Mouse (Mus musculus): Measurements from ENCODE around the gene Tnks2.

Tnks2 gene

GRCm38 (mm10) chr19:36897778-36898177 lies 63.7 kb downstream of the Tnks2 start:
- peak; percentile 62 for DNase-seq (ENCODE audit: low read depth)

- no peak for DNase-seq (ENCODE audit: low read depth)
Observed at GRCm38 (mm10) chr19:36903377-36903776, 69.3 kb downstream of the Tnks2 start.

- DNase-seq (ENCODE audit: low read depth), result peak; percentile 35
Observed at GRCm38 (mm10) chr19:36904211-36905007, 70.4 kb downstream of the Tnks2 start.

GRCm38 (mm10) chr19:36909150-36909549 lies 75.1 kb downstream of the Tnks2 start:
- DNase-seq (ENCODE audit: low read depth), result no peak

GRCm38 (mm10) chr19:36909676-36910292 lies 75.8 kb downstream of the Tnks2 start:
- peak; percentile 85 for DNase-seq (ENCODE audit: low read depth)

GRCm38 (mm10) chr19:36910424-36911045 lies 76.5 kb downstream of the Tnks2 start:
- DNase-seq (ENCODE audit: low read depth), result no peak

GRCm38 (mm10) chr19:36913064-36913463 lies 79.0 kb downstream of the Tnks2 start:
- DNase-seq (ENCODE audit: low read depth), result no peak

GRCm38 (mm10) chr19:36916206-36916605 lies 82.2 kb downstream of the Tnks2 start:
- no peak for DNase-seq (ENCODE audit: low read depth)

- DNase-seq (ENCODE audit: low read depth), result no peak
Observed at GRCm38 (mm10) chr19:36916876-36917389, 82.9 kb downstream of the Tnks2 start.

- peak; percentile 75 for DNase-seq (ENCODE audit: low read depth)
Observed at GRCm38 (mm10) chr19:36918441-36919301, 84.6 kb downstream of the Tnks2 start.

- DNase-seq (ENCODE audit: low read depth), result peak; percentile 70
Observed at GRCm38 (mm10) chr19:36919466-36919865, 85.4 kb downstream of the Tnks2 start, which contains the start of gene Fgfbp3. Gene Fgfbp3, minus strand, starts transcription at chr19:36919615.

- DNase-seq (ENCODE audit: low read depth), result peak; percentile 78
Observed at GRCm38 (mm10) chr19:36922015-36922414, 88.0 kb downstream of the Tnks2 start.

GRCm38 (mm10) chr19:36922936-36923335 lies 88.9 kb downstream of the Tnks2 start:
- no peak for DNase-seq (ENCODE audit: low read depth)

GRCm38 (mm10) chr19:36925671-36926552 lies 91.9 kb downstream of the Tnks2 start, which contains the start of gene Btaf1:
Gene Btaf1, plus strand, starts transcription at chr19:36926079.
- peak; percentile 93 for DNase-seq (ENCODE audit: low read depth)

GRCm38 (mm10) chr19:36926553-36927236 lies 92.7 kb downstream of the Tnks2 start:
- DNase-seq (ENCODE audit: low read depth), result peak; percentile 67

- DNase-seq (ENCODE audit: low read depth), result peak; percentile 31
Observed at GRCm38 (mm10) chr19:36927800-36928361, 93.8 kb downstream of the Tnks2 start.

GRCm38 (mm10) chr19:36929816-36930215 lies 95.8 kb downstream of the Tnks2 start:
- DNase-seq (ENCODE audit: low read depth), result no peak

GRCm38 (mm10) chr19:36932097-36932496 lies 98.1 kb downstream of the Tnks2 start:
- no peak for DNase-seq (ENCODE audit: low read depth)

- DNase-seq (ENCODE audit: low read depth), result peak; percentile 32
Observed at GRCm38 (mm10) chr19:36932613-36933012, 98.6 kb downstream of the Tnks2 start.

- no peak for DNase-seq (ENCODE audit: low read depth)
Observed at GRCm38 (mm10) chr19:36936285-36936684, 102.3 kb downstream of the Tnks2 start.

All from induced T-regulatory cell, adult 2 months (primary cell).